Mouse (Mus musculus) hindbrain, embryonic 10.5 days (tissue): ENCODE measurements around the gene Cnot1. TPM values are rescaled to one million over a fixed set of nuclear protein-coding genes. Genes with fewer than 3 reads are reported as not detected.

Experiments
- DNase-seq: peaks from one replicate; pipeline ENCODE4 v3.0.0-alpha.2; 2017; ENCODE audit warnings: low spot score
- H3K27ac ChIP-seq: fragments of 300-500 bp; sonication (generic); 2 replicates; pipeline ENCODE4 v1.5.1; 2016; ENCODE audit warnings: mild to moderate bottlenecking, moderate library complexity
- H3K27me3 ChIP-seq: fragments of 300-500 bp; sonication (generic); 2 replicates; pipeline ENCODE4 v1.6.1; 2016; ENCODE audit warnings: mild to moderate bottlenecking; ENCODE audit not compliant: poor library complexity, insufficient read depth, severe bottlenecking
- H3K36me3 ChIP-seq: fragments of 300-500 bp; sonication (generic); 2 replicates; pipeline ENCODE4 v1.6.1; 2016; ENCODE audit warnings: mild to moderate bottlenecking, moderate library complexity
- H3K4me1 ChIP-seq: fragments of 300-500 bp; sonication (generic); replicated peaks from 2 replicates; pipeline ENCODE4 v1.6.1; 2016; ENCODE audit warnings: mild to moderate bottlenecking
- H3K4me3 ChIP-seq: fragments of 300-500 bp; sonication (generic); 2 replicates; pipeline ENCODE4 v1.5.1; 2016; ENCODE audit warnings: mild to moderate bottlenecking, moderate library complexity
- H3K9me3 ChIP-seq: fragments of 300-500 bp; sonication (generic); 2 replicates; pipeline ENCODE4 v1.6.1; 2016; ENCODE audit warnings: mild to moderate bottlenecking, moderate library complexity
- WGBS: fragments of 180-500 bp; shearing (Covaris S2); methylation state at CpG from one replicate; pipeline ENCODE4 v1.1.7; 2016; 5-methylcytosine and 5-hydroxymethylcytosine counted together
- polyA plus RNA-seq: library from polyadenylated mRNA; unstranded; fragments of >200 nt; fragmentation: Nextera tagmentation; extraction: Ambion mirVana; gene quantifications from 2 replicates; pipeline ENCODE4 v1.2.1, GENCODE M21; 2016

The Cnot1 gene
- polyA plus RNA-seq, 1 experiment from 2014 or later: 77.3 TPM

DNA sequence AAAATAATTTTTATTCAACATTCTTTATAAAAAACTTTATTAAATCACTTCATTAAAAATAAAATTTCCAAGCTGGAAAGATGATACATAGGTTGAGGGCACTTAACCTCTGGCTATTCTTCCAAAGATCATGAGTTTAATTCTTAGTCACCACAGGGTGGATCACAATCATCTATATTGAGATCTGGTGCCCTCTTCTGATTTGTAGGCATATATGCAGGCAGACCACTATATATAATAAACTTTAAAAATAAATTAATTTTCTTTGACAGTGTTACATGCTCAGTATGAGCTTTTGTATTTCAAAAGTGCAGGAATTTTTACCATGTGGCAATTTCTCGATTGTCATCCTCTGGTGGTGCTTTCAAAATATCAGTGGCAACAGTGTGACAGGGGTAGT lies 43.1 kb downstream of the Cnot1 start:
- peaks cover 100% of the 10 kb centered on the region for H3K36me3 ChIP-seq

DNA sequence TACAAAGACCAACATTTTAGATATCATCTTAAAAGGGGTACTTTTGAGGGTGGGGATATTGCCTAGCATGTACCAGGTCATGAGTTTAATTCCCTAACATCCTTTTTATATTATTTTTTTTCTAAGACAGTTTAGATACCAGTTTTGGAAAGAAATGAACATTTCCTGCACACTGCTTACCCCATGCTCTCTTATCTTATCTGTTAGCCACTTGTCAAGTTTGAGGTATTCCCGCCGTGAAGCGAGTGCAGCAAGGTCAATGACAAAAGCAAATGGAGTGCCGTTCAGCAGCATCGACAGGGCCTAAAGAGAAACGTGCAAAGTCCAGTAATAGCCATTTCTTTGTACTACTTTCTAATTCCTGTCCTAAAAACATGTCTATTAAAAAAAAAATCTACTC lies 46.9 kb downstream of the Cnot1 start:
- Histone ChIP-seq H3K36me3 (peaks cover 100% of the 10 kb centered on the region), H3K4me3 (no peak overlapping the region), H3K4me1 (no peaks in the 10 kb centered on the region), H3K27ac (no peak overlapping the region), H3K9me3 (no peaks in the 10 kb centered on the region), H3K27me3 (no peaks in the 10 kb centered on the region)
- DNase-seq: no peak
- WGBS: 93% methylated on average over 6 of the region's 6 CpGs

More for the DNA sequence above, 43.1 kb downstream of the Cnot1 start:
- Histone ChIP-seq H3K4me1 (no peaks in the 10 kb centered on the region), H3K9me3 (no peaks in the 10 kb centered on the region), H3K4me3 (no peak overlapping the region), H3K27me3 (no peaks in the 10 kb centered on the region), H3K27ac (no peak overlapping the region)
- no peak for DNase-seq
- WGBS: 95% methylated on average over 1 of the region's 1 CpGs

DNA sequence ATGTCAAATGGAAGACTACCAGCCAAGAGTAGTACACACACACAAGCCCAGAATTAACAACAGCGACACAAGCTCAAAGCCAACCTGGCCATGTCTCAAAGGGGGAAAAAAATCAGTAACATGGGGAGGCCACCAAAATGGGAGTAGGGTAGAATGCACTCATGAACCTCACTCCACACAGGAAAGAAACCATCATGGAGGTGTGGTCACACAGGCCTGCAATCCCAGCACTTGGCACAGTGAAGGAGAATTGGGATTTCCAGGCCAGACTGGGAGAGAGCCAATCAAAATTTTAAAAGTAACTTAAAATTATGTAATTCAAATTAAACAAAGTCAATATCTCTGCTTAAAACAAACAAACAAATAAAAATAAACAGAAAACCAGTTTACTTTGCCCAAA lies 55.3 kb downstream of the Cnot1 start:
- no peaks in the 10 kb centered on the region for H3K9me3 ChIP-seq
- H3K27ac ChIP-seq: no peak overlapping the region
- no peaks in the 10 kb centered on the region for H3K4me1 ChIP-seq
- no peak overlapping the region for H3K4me3 ChIP-seq
- no peak for DNase-seq
- H3K27me3 ChIP-seq: no peaks in the 10 kb centered on the region
- peaks cover 100% of the 10 kb centered on the region for H3K36me3 ChIP-seq
- WGBS: 98% methylated on average over 1 of the region's 1 CpGs

DNA sequence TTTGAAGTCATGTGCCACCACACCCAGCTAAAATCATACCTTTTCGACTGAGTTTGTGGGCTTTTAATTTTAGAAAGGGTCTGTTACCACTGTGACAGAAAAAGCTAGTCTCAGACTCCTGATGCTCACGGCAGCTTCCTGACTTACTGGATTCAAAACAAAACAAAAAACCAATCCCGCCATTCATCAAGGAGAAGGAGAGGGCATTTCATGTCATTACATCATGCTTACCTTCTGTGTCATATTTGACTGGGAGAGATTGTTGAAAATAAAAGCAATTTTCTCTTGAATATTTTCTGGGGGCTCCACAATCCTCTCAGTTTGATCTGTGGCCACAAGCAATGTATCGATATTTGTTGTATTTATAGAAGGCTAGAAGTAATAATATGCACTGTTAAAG lies 59.2 kb downstream of the Cnot1 start:
- no peak for DNase-seq
- 93% methylated on average over 4 of the region's 4 CpGs for WGBS
- no peak overlapping the region for H3K4me3 ChIP-seq
- H3K36me3 ChIP-seq: peaks cover 100% of the 10 kb centered on the region
- H3K4me1 ChIP-seq: no peaks in the 10 kb centered on the region
- no peaks in the 10 kb centered on the region for H3K27me3 ChIP-seq
- no peak overlapping the region for H3K27ac ChIP-seq
- no peaks in the 10 kb centered on the region for H3K9me3 ChIP-seq

DNA sequence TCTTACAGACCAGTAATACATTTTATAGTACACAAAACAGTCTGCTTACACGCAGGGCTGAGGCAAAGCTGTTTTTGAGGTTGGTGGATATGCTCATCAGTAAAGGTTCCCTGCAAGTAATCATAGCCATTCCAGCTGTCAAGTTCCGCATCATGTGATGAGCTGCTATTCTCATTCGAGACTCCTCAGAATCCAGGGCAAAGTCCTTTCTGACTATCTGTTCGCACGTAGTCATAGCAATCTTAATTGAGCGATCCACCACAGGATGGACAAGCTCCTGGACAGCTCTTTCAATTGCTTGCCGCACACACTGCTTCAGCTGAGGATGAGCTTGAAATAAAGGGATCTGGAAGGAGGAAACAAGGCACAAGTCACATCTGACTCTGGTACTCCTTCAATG lies 65.5 kb downstream of the Cnot1 start:
- Histone ChIP-seq H3K27me3 (no peaks in the 10 kb centered on the region), H3K36me3 (peaks cover 100% of the 10 kb centered on the region), H3K9me3 (no peaks in the 10 kb centered on the region), H3K4me1 (no peaks in the 10 kb centered on the region), H3K4me3 (no peak overlapping the region), H3K27ac (no peak overlapping the region)
- WGBS: 95% methylated on average over 7 of the region's 7 CpGs
- DNase-seq: no peak

DNA sequence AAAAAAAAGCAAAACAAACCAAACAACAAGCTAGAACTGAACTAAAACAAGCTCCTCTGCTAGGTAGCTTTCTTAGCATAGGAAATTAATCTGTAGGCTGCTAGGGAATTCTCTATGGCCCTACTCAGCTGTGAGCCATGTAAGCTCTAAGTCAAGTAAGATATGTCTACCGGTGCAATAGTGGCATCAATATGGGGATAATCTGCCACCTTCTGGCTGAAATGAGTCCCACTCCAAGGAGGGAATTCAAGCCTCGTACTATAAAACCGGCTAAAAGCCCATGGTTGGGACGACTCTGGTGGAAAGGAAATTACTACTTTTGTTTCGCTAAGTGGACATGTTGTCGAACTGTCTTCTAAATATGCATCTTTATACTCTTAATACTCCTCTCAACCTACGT lies 68.7 kb downstream of the Cnot1 start:
- Histone ChIP-seq H3K4me1 (no peaks in the 10 kb centered on the region), H3K36me3 (peaks cover 100% of the 10 kb centered on the region), H3K9me3 (no peaks in the 10 kb centered on the region), H3K4me3 (no peak overlapping the region), H3K27ac (no peak overlapping the region), H3K27me3 (no peaks in the 10 kb centered on the region)
- DNase-seq: no peak
- 86% methylated on average over 7 of the region's 7 CpGs for WGBS

DNA sequence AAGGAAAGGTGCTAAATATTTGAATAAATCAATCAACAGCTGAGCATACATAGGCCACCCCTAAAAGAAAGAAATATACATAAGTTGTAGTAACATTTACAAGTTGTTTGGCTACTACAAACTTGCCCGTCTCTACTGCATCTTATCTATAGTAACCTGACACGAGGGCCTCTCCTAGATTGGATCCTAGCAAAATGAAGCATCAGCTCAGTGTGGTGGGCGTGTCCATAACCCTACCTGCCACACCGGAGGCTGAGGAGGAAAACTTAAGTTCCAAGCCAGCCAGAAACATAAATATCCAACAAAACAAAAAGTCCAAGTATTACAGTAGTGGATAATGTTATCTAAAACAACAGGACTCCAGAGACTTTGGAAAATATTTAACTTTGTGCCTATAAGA lies 79.6 kb downstream of the Cnot1 start:
- H3K27ac ChIP-seq: no peak overlapping the region
- H3K36me3 ChIP-seq: peaks cover 98% of the 10 kb centered on the region
- DNase-seq: no peak
- H3K9me3 ChIP-seq: no peaks in the 10 kb centered on the region
- H3K27me3 ChIP-seq: no peaks in the 10 kb centered on the region
- H3K4me1 ChIP-seq: no peaks in the 10 kb centered on the region
- no peak overlapping the region for H3K4me3 ChIP-seq
- 86% methylated on average over 4 of the region's 4 CpGs for WGBS

DNA sequence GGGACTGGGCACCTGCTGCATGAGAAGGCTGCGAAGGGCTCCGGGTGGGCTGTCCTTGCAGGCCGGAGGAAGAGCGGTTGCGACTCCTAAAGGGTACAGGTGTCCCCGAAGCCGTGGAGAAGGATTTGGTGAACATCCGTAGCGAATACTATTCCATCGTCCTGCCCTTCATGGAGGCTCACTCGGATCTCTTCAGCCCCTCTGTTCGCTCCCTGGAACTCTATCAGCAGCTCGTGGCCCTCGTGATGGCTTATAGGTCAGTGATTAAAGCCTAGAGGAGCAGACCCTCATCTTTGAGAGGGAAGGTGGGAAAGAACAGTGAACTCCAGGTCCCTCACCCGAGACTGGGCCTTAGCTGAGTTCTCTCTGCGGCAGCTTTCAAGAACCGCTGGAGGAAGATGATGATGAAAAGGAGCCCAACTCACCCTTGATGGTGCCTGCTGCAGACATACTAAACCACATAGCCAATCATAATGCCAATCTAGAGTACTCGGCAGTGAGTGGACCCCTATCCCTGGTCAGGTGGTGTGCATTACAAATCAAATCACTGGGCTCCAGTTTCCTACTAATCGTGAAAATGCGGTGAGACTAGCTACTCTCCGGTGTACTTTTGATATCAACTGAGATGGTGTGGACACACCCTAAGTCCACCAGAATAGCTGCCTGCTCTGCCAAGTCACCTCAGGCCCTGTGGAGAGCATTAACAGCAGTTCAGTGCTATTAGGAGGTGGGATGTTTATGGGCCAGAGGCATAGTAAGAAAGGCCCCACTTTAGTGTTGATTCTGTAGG lies 90.5 kb downstream of the Cnot1 start:
- H3K4me3 ChIP-seq: peak overlapping the region; percentile 91
- H3K27ac ChIP-seq: peak overlapping the region; percentile 94
- H3K4me1 ChIP-seq: peaks cover 24% of the 10 kb centered on the region
- no peaks in the 10 kb centered on the region for H3K9me3 ChIP-seq
- DNase-seq: peak; percentile 39
- peaks cover 64% of the 10 kb centered on the region for H3K36me3 ChIP-seq
- H3K27me3 ChIP-seq: no peaks in the 10 kb centered on the region
- 22% methylated on average over 21 of the region's 21 CpGs for WGBS

DNA sequence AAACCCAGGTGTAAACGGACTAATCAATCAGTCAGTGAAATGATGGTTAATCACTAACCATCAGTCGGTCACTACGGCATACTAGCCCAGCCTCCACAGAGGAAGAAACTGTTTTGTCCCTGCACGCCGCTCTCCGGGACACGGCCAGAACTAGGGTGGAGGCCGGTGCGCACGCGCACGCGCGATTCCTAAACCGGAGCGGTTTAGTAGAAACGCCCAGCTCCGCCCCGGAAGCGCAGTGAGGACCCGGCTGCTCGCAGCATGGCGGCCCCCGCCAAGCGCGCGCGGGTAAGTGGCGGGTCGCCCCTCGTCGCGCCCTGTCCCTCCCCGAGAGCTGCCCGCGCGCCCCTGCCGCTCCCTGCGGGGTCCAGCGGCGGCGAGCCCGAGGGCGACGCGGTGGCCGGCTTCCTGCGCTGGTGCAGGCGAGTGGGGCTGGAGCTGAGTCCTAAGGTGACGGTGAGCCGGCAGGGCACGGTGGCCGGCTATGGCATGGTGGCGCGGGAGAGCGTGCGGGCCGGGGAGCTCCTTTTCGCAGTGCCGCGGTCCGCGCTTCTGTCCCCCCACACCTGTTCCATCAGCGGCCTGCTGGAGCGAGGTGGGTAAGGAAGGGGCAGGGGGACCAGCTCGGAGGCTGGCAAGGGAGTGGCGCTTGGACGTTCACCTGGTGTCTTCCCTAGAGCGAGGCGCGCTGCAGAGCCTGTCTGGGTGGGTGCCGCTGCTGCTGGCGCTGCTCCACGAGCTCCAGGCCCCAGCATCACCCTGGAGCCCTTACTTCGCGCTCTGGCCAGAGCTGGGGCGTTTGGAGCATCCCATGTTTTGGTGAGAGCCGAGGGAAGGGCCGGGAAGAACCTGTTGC lies 91.4 kb downstream of the Cnot1 start, which contains the start of gene Setd6:
Setd6 (plus strand) TSS at position 206 of the 856 bp plus-strand sequence.
- H3K27me3 ChIP-seq: no peaks in the 10 kb centered on the region
- DNase-seq: peak; percentile 88
- peaks cover 24% of the 10 kb centered on the region for H3K4me1 ChIP-seq
- no peaks in the 10 kb centered on the region for H3K9me3 ChIP-seq
- H3K4me3 ChIP-seq: peak within 1 kb of the TSS; percentile 91
- H3K36me3 ChIP-seq: peaks cover 63% of the 10 kb centered on the region
- WGBS: under 1% methylated on average over 79 of the region's 79 CpGs
- peak within 1 kb of the TSS; percentile 94 for H3K27ac ChIP-seq

DNA sequence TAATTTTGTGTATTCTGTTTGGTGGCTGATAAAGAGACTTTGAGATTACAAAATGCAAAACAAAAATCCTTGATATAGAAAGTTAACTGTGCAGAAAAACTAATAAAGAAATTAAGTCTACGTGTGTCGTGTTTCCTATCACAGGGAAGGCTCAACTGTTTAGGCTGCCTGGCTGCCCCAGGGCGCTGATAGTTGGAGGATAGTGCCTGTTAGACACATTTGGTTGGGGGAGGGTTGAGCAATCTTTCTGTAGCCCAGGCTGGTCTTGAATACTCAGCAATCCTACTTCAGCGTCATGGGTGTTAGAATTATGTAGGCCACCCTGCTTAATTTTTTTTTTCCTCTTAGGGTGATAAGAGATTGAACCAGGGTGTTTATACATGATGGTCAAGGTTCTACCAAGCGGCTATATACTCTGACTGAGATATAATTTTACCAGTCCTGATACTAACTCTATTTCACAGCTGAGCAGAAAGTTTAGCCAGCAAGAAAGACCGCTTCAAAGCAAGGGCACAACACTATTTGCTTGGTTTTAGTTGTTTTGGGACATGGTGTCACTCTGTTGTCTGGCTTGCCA lies 92.3 kb downstream of the Cnot1 start:
- Histone ChIP-seq H3K4me3 (peak overlapping the region; percentile 91), H3K27ac (peak overlapping the region; percentile 94; the same call in 1 of the 2 replicates), H3K36me3 (peaks cover 59% of the 10 kb centered on the region), H3K4me1 (peaks cover 24% of the 10 kb centered on the region), H3K9me3 (no peaks in the 10 kb centered on the region), H3K27me3 (no peaks in the 10 kb centered on the region)
- no peak for DNase-seq
- 90% methylated on average over 6 of the region's 6 CpGs for WGBS

DNA sequence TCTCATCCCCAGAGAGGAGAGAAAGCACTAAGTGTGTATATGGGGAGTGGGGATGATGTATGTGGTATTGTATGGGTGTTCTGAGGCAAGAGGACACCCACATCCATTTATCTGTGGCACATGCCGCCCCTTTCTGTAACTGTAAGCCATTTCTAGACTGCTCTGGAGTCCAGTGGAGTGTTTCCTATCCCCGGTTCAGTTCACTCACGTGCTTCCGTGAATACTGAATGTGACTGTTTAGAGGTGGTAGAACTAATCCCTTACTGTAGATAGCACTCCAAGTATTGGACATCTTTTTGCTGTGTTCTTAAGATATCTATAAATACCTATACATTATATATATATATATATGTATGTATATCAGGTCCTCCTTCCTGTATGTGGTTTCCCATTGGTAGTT lies 92.9 kb downstream of the Cnot1 start:
- DNase-seq: no peak
- 92% methylated on average over 4 of the region's 4 CpGs for WGBS

DNA sequence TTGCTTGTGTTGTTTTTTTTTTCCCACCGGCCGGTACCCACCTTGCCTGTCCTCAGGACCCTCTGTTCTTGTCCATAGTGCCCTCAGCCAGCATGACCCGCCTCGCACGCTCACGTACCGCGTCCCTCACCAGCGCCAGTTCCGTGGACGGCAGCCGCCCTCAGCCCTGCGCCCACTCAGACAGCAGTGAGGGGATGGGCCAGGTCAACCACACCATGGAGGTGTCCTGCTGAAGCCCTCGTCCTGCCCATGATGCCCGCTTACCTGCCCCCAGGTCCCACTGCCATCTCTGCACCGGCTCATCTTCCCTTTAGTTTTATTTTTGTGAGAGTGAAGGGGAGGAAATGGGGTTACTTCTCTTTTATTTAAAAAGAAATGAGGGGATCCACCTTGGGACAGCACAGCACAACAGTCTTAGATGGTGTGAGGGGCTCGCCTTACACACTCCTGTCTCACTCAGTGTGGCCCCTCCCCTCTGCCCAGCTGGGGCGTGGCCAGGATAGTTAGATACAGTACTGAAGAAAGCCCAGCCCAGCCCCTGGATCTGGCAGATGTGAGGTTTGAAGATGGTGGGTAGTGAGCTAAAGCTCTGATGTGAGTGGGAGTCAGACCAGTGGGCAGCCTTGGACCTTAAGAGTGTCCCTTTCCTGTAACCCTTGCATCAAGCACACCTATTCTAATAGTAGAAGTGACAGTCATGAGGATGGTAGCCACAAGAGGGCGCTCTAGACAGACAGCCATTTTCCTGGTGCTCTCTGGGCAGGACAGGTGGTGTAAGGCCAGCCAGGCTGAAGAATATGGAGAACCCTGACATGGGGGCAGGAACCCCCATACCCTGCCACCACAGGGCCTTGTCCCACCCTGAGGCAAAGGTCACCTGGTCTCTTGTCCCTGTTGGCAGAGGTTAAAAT lies 93.9 kb downstream of the Cnot1 start:
- Histone ChIP-seq H3K4me1 (peaks cover 24% of the 10 kb centered on the region), H3K27ac (no peak overlapping the region), H3K9me3 (no peaks in the 10 kb centered on the region), H3K4me3 (no peak overlapping the region), H3K36me3 (peaks cover 43% of the 10 kb centered on the region), H3K27me3 (no peaks in the 10 kb centered on the region)
- DNase-seq: peak; percentile 70
- WGBS: 79% methylated on average over 19 of the region's 19 CpGs

More for the DNA sequence above, 92.9 kb downstream of the Cnot1 start:
- peaks cover 53% of the 10 kb centered on the region for H3K36me3 ChIP-seq
- peaks cover 24% of the 10 kb centered on the region for H3K4me1 ChIP-seq
- H3K27ac ChIP-seq: no peak overlapping the region
- no peak overlapping the region for H3K4me3 ChIP-seq
- H3K9me3 ChIP-seq: no peaks in the 10 kb centered on the region
- no peaks in the 10 kb centered on the region for H3K27me3 ChIP-seq
